Mouse (Mus musculus) stomach, postnatal 0 days (tissue): Measurements from ENCODE around the gene Scn7a.

Source experiments
- CTCF ChIP-seq: IDR thresholded peaks from 2 replicates; pipeline ENCODE4 v1.5.1; 2016; ENCODE audit warnings: antibody characterized with exemption, low read depth, mild to moderate bottlenecking, moderate library complexity
- EP300 ChIP-seq: optimal IDR thresholded peaks from 2 replicates; pipeline ENCODE3; 2016; ENCODE audit warnings: antibody characterized with exemption

DNA sequence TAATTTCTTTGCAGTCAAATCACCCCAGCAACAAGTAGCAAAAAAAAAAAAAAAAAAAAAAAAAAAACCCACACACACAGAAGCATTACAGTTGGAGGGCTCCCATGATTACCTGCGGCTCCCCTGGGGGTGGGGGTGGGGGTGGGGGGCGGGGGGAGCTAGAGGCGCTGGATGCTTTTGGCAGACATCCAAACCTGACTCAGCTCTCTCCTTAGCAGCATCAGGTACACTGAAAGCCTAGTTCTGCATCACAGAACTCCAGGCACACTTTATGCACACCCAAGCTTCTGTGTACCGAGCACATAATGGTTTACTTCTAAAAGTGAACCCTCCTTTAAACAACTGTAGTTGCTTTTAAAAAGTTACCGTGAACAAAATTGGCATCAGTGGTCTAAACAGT lies 152.0 kb downstream of the Scn7a start:
- TF ChIP-seq EP300 (no peak), CTCF (no peak)
